Mouse (Mus musculus): ENCODE results near the gene Jak1. TPM values are rescaled to one million over a fixed set of nuclear protein-coding genes. Genes with fewer than 3 reads are reported as not detected.

Gene Jak1
- polyA plus RNA-seq, 1 experiment from 2014 or later = 55.9 TPM

GRCm38 (mm10) chr4:101244257-101245011 lies 20.6 kb downstream of the Jak1 start:
- H3K27ac ChIP-seq = no peak overlapping the region
- H3K36me3 ChIP-seq = no peaks in the 10 kb centered on the region
- peaks cover 43% of the 10 kb centered on the region for H3K4me1 ChIP-seq
- no peak for DNase-seq (ENCODE audit: low spot score)
- no peaks in the 10 kb centered on the region for H3K27me3 ChIP-seq (ENCODE audit: insufficient read depth, poor library complexity, severe bottlenecking)
- H3K9me3 ChIP-seq = no peaks in the 10 kb centered on the region
- H3K4me3 ChIP-seq = no peak overlapping the region
- WGBS = 80% methylated on average over 6 of the region's 6 CpGs

GRCm38 (mm10) chr4:101240875-101241173 lies 24.3 kb downstream of the Jak1 start:
- H3K36me3 ChIP-seq = no peaks in the 10 kb centered on the region

GRCm38 (mm10) chr4:101240163-101240874 lies 24.8 kb downstream of the Jak1 start:
- no peak for DNase-seq (ENCODE audit: low spot score)
- Histone ChIP-seq H3K4me3 (no peak overlapping the region), H3K36me3 (no peaks in the 10 kb centered on the region), H3K27ac (no peak overlapping the region), H3K27me3 (ENCODE audit: insufficient read depth, poor library complexity, severe bottlenecking) (no peaks in the 10 kb centered on the region), H3K9me3 (no peaks in the 10 kb centered on the region), H3K4me1 (peaks cover 25% of the 10 kb centered on the region)
- WGBS = 86% methylated on average over 5 of the region's 5 CpGs

More at GRCm38 (mm10) chr4:101240875-101241173, 24.3 kb downstream of the Jak1 start:
- Histone ChIP-seq H3K9me3 (no peaks in the 10 kb centered on the region), H3K27me3 (ENCODE audit: insufficient read depth, poor library complexity, severe bottlenecking) (no peaks in the 10 kb centered on the region), H3K27ac (no peak overlapping the region), H3K4me3 (no peak overlapping the region), H3K4me1 (peaks cover 30% of the 10 kb centered on the region)
- no peak for DNase-seq (ENCODE audit: low spot score)
- whole genome bisulfite sequencing = 91% methylated on average over 3 of the region's 3 CpGs

- H3K27ac ChIP-seq = no peak overlapping the region
- H3K36me3 ChIP-seq = no peaks in the 10 kb centered on the region
- H3K27me3 ChIP-seq (ENCODE audit: insufficient read depth, poor library complexity, severe bottlenecking) = no peaks in the 10 kb centered on the region
- H3K4me3 ChIP-seq = no peak overlapping the region
- no peaks in the 10 kb centered on the region for H3K9me3 ChIP-seq
- 88% methylated on average over 3 of the region's 3 CpGs for WGBS
- no peak for DNase-seq (ENCODE audit: low spot score)
- peaks cover 27% of the 10 kb centered on the region for H3K4me1 ChIP-seq
Observed at GRCm38 (mm10) chr4:101239313-101240162, 25.5 kb downstream of the Jak1 start.

- no peak for DNase-seq (ENCODE audit: low spot score)
- H3K4me1 ChIP-seq = peaks cover 30% of the 10 kb centered on the region
- WGBS = 62% methylated on average over 4 of the region's 4 CpGs
- no peaks in the 10 kb centered on the region for H3K9me3 ChIP-seq
- H3K27ac ChIP-seq = no peak overlapping the region
- no peaks in the 10 kb centered on the region for H3K27me3 ChIP-seq (ENCODE audit: insufficient read depth, poor library complexity, severe bottlenecking)
- H3K36me3 ChIP-seq = no peaks in the 10 kb centered on the region
- no peak overlapping the region for H3K4me3 ChIP-seq
Observed at GRCm38 (mm10) chr4:101238589-101238988, 26.5 kb downstream of the Jak1 start.

GRCm38 (mm10) chr4:101236797-101237196 lies 28.3 kb downstream of the Jak1 start:
- no peaks in the 10 kb centered on the region for H3K9me3 ChIP-seq
- 58% methylated on average over 6 of the region's 6 CpGs for WGBS
- DNase-seq (ENCODE audit: low spot score) = no peak
- no peaks in the 10 kb centered on the region for H3K36me3 ChIP-seq
- no peak overlapping the region for H3K27ac ChIP-seq
- no peaks in the 10 kb centered on the region for H3K27me3 ChIP-seq (ENCODE audit: insufficient read depth, poor library complexity, severe bottlenecking)
- peaks cover 30% of the 10 kb centered on the region for H3K4me1 ChIP-seq
- H3K4me3 ChIP-seq = no peak overlapping the region

- no peak overlapping the region for H3K27ac ChIP-seq
- H3K36me3 ChIP-seq = peaks cover 2% of the 10 kb centered on the region; the same call in 1 of the 2 replicates
- no peak for DNase-seq (ENCODE audit: low spot score)
- no peaks in the 10 kb centered on the region for H3K27me3 ChIP-seq (ENCODE audit: insufficient read depth, poor library complexity, severe bottlenecking)
- H3K4me3 ChIP-seq = no peak overlapping the region
- peaks cover 30% of the 10 kb centered on the region for H3K4me1 ChIP-seq
- 90% methylated on average over 1 of the region's 1 CpGs for WGBS
- H3K9me3 ChIP-seq = no peaks in the 10 kb centered on the region
Observed at GRCm38 (mm10) chr4:101235964-101236363, 29.1 kb downstream of the Jak1 start.

GRCm38 (mm10) chr4:101234753-101235152 lies 30.3 kb downstream of the Jak1 start:
- WGBS = 100% methylated on average over 1 of the region's 1 CpGs
- Histone ChIP-seq H3K4me3 (no peak overlapping the region), H3K36me3 (peaks cover 2% of the 10 kb centered on the region; the same call in 1 of the 2 replicates), H3K4me1 (peaks cover 21% of the 10 kb centered on the region), H3K27me3 (ENCODE audit: insufficient read depth, poor library complexity, severe bottlenecking) (no peaks in the 10 kb centered on the region), H3K27ac (no peak overlapping the region), H3K9me3 (no peaks in the 10 kb centered on the region)
- no peak for DNase-seq (ENCODE audit: low spot score)

- H3K9me3 ChIP-seq = no peaks in the 10 kb centered on the region
- DNase-seq (ENCODE audit: low spot score) = no peak
Observed at GRCm38 (mm10) chr4:101234332-101234731, 30.8 kb downstream of the Jak1 start.

GRCm38 (mm10) chr4:101230621-101231020 lies 34.5 kb downstream of the Jak1 start:
- no peak overlapping the region for H3K4me3 ChIP-seq
- H3K27ac ChIP-seq = no peak overlapping the region
- peaks cover 13% of the 10 kb centered on the region for H3K4me1 ChIP-seq
- DNase-seq (ENCODE audit: low spot score) = no peak
- no peaks in the 10 kb centered on the region for H3K9me3 ChIP-seq
- H3K27me3 ChIP-seq (ENCODE audit: insufficient read depth, poor library complexity, severe bottlenecking) = no peaks in the 10 kb centered on the region
- peaks cover 2% of the 10 kb centered on the region; the same call in 1 of the 2 replicates for H3K36me3 ChIP-seq
- WGBS = 86% methylated on average over 2 of the region's 2 CpGs

More at GRCm38 (mm10) chr4:101234332-101234731, 30.8 kb downstream of the Jak1 start:
- Histone ChIP-seq H3K36me3 (peaks cover 2% of the 10 kb centered on the region; the same call in 1 of the 2 replicates), H3K4me3 (no peak overlapping the region), H3K27me3 (ENCODE audit: insufficient read depth, poor library complexity, severe bottlenecking) (no peaks in the 10 kb centered on the region), H3K27ac (no peak overlapping the region), H3K4me1 (peaks cover 17% of the 10 kb centered on the region)
- 50% methylated on average over 1 of the region's 1 CpGs for WGBS

GRCm38 (mm10) chr4:101227398-101227797 lies 37.7 kb downstream of the Jak1 start:
- no peaks in the 10 kb centered on the region for H3K27me3 ChIP-seq (ENCODE audit: insufficient read depth, poor library complexity, severe bottlenecking)
- no peak for DNase-seq (ENCODE audit: low spot score)
- H3K36me3 ChIP-seq = peaks cover 2% of the 10 kb centered on the region; the same call in 1 of the 2 replicates
- WGBS = 89% methylated on average over 3 of the region's 3 CpGs
- no peaks in the 10 kb centered on the region for H3K9me3 ChIP-seq
- peaks cover 4% of the 10 kb centered on the region; the same call in 1 of the 2 replicates for H3K4me1 ChIP-seq
- no peak overlapping the region for H3K27ac ChIP-seq
- no peak overlapping the region for H3K4me3 ChIP-seq

- 81% methylated on average over 5 of the region's 5 CpGs for WGBS
- Histone ChIP-seq H3K4me1 (peaks cover 4% of the 10 kb centered on the region; the same call in 1 of the 2 replicates), H3K9me3 (no peaks in the 10 kb centered on the region), H3K36me3 (no peaks in the 10 kb centered on the region), H3K4me3 (no peak overlapping the region), H3K27me3 (ENCODE audit: insufficient read depth, poor library complexity, severe bottlenecking) (no peaks in the 10 kb centered on the region), H3K27ac (no peak overlapping the region)
- no peak for DNase-seq (ENCODE audit: low spot score)
Observed at GRCm38 (mm10) chr4:101225984-101226383, 39.1 kb downstream of the Jak1 start.
